Mouse (Mus musculus): ENCODE results near the gene Tlk1. TPM values are rescaled to one million over a fixed set of nuclear protein-coding genes. Genes with fewer than 3 reads are reported as not detected.

Gene Tlk1
- polyA plus RNA-seq, 2 experiments from 2014 or later: 41.7 to 42.6 TPM

DNA sequence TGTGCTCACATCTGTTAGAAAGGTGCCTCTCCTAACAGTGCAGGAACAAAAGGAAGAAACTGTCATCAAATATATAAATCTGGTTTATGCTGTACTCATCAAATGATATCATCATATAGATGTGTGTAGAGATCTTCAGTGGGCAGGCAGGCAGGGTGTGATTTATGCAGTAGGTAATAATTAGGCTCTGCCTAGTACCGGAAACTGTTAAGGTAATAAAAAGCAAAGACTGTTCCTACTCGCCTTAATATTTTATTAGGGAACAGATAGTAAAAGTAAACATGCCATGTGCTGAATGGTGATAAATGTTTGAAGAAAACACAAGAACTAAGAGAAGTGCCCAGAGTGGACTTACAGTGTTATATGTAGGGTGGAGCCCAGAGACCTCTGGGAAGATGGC is 143.2 kb downstream of the Tlk1 start:
- ATAC-seq: no peak

DNA sequence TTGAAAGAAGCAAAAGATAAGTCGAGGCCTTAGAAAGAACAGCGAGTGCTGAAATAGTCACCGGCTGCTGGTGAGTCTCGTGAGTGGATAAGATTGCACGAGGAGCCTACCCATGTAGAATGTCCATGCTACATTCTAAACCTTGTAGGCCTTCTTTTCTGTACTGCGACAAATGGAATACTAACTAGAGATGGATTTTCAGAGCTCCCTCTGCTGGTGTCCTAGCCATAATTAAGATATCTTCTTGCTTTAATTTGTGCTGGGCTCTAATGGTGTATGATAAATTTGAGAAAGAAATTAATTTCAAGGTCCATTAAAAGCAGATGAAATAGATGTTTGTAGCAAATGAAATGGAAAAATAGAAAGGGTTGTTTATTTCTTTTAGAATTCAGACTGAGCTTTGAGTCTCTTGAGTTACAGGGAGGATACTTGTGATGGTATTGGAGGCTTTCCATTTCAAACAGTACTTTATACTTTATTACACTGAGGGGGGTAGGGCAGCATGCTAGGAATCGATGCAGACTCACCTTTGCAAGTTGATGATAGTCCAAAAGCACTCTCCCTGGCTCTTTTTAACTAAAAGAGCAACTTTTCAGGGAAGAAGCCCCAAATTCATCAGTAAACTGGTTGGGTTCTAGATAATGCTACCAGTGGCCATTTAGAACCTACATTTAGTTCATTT is 151.9 kb downstream of the Tlk1 start:
- no peak for ATAC-seq

DNA sequence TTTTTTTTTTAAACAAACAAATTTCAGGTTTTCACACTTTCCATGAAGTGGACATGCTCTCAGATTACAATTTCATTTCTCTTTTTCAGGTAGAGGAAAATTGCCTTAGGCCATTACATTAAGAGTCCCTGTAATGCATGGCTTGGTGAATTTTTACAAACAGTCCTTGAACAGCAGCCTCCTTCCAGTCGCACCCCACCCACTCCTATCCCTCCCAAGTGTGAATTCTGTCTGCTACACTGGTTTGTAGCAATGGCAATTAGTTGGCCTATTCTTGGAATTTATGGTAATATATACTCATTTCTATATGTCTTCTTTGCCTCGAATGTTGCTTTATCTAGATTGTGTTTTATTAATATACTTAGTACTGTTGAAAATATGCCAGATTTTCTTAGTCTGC is 153.1 kb downstream of the Tlk1 start:
- ATAC-seq: no peak

DNA sequence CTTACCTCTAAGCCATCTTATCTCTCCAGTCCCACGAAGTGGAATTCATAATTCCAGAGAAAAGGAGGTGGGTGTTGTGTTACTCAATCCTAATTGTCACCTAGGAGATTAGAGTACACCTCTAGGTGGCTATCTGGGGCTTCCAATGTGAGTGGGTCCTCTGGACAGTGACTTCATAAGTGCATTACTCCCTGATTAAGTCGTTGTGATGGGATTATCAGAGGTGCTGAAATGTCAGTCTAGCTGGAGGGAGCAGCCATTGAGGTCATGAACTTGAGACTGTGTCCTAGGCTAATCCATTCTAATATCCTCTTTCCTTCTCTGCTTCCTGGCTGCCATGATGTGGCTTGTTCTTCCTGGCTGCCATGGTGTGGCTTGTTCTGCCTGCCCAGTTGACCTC is 155.6 kb downstream of the Tlk1 start:
- no peak for ATAC-seq

DNA sequence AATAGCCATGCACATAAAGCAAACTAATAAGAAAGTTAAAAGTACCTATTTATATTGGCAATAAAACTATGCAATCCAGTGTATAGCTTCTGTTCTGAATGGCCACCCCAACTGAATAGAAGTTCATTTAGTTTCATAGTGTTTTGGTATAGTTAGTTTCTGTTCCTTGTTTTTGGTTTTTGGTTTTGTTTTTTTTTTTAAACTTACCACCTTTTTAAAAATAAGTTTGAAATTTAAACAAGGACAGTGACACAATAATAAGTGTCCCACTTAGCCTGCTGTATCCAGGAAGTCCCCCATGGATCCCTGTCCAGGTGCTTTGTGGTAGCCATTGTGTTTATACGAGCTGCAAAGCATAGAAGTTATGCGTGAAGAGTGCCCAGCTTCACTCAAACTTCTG is 156.3 kb downstream of the Tlk1 start:
- no peak for ATAC-seq

DNA sequence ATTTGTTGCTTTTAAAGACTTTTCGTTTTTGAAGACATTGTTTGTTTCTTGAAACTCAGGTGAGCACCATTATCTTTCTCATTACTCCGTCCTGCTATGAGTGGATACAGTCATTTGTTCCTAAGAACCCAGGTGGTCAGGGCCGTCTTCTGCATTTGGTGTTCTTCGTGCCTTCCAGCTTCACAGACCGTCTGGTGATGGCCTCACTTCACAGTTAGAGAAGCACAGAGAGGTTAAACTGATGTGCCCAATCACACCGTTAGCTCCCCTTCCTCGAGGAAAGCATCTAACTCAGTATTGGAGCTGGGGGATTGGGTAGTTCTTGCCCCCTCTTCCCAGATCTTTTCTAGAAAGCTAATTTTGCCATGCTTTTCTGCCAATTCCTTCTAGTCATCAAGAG is 158.5 kb downstream of the Tlk1 start:
- ATAC-seq: no peak

DNA sequence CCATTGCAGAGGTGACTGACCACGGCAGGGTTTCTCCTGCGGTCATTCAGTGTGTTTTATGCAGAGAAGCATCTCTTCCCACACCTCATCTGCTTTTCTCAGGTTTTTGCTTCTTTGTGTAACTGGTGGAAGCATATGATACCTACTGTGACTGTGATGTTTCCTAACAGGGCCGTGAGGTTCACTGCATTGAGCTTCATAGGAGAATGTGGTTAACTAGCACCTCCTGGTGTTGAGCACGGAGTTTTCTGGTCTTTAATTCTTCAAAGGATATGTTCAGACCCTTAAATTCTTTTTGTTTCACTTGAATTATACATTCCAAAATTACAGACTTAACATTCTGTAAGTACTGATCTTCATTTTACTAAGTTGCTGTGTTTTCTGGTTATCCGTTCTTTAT is 161.8 kb downstream of the Tlk1 start:
- ATAC-seq: no peak

Other genes with a start within 250 kb of the Tlk1 start
- 10 to 100 TPM; 40.2 to 43.9 TPM for gene Gorasp2, start 164.2 kb downstream of the Tlk1 start, polyA plus RNA-seq (2017; shearing (Covaris generic))
- not detected for gene Gm26558, start 163.6 kb downstream of the Tlk1 start, polyA plus RNA-seq (2017; shearing (Covaris generic))
- gene Dcaf17, start 229.6 kb upstream of the Tlk1 start, polyA plus RNA-seq (2017; shearing (Covaris generic)): 10 to 100 TPM; 25.2 to 27.4 TPM
- 10 to 100 TPM; 22.3 to 24.8 TPM for gene Mettl8, start 229.9 kb upstream of the Tlk1 start, polyA plus RNA-seq (2017; shearing (Covaris generic))

All from CD4-positive, CD25-positive, alpha-beta regulatory T cell, adult 4 months (primary cell).